Mouse (Mus musculus) cerebellum, adult 18-20 months (tissue): ENCODE results near the gene Rnd1.

Experiments
- DNase-seq, 2 experiments: peaks; one replicate each; pipeline ENCODE4 v3.0.0; 2021

The Rnd1 gene

GRCm38 (mm10) chr15:98635291-98635841 lies 41.9 kb downstream of the Rnd1 start:
- peak; percentile 28 to 40 for DNase-seq

GRCm38 (mm10) chr15:98634541-98635081 lies 42.6 kb downstream of the Rnd1 start:
- DNase-seq: peak; percentile 81 to 86

DNA sequence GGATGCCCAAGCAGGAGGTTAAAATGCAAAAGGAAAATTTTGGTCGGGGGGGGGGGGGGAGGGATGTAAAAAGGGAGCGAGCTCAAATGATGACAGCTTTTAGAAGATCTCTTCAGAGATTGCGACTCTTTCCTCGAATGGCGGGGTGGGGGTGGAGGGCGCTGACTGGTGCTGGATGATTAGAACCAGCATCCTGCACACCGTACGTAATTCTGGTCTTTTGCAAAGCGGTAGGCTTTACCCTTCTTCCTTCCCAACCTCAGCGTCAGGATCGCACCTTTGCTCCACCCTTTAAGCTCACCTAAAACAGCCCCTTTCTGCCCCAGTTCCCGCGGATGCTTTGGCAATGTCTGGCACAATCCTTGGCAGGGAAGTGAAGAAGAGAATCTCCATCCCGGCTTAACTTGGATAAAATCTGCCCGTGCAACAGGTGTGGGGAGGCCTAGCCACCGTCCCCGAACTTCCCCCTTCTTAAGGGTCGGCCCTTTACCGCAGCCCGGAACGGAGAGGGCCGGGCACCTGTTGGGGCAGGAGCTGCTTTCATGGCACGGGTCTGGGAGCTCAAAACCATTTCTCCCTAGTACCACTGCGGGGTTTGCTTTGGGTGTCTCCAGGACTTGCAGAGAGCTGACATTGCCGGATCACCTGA lies 43.3 kb downstream of the Rnd1 start:
- DNase-seq: peak; percentile 29 to 46

DNA sequence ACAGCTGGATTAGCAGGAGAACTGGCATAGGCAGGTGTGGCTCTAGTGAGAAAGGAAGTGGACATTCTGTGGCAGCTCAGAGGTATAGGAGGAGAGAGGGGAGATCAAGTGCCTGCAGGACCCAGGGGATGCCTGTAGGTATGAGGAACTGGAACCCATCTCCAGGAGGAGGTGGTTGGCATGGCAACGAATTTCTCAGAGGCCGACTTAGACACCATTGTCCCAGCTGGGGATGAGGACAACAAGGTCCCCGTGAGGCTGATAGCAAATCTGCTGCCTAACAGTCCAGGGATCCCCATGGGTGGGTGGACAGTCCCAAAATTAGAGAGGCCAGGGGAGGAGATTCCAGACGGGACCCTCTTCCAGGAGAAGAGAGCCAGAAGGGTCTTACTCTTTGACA lies 44.3 kb downstream of the Rnd1 start:
- DNase-seq: no peak

- peak; percentile 55 to 69 for DNase-seq
Observed at GRCm38 (mm10) chr15:98632107-98632744, 45.0 kb downstream of the Rnd1 start.

DNA sequence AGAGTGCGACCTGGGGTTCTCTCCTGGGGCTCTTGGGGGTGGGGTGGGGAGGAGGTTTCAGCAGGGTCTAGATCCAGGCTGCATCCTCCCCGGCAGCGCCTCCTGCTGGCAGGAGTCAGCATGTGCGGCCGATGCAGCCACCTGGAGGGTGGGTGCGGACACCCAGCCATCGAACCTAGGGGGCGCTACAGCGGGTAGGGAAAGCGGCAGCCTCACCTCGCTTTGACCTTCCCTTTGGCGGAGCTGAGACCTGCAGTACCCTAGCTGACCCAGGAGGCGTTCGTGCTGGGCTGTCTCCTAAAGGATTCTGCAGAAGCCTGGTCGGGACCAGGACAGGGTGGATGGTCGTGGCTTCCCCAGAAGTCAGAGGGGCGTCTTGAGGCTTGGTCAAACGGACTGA lies 45.8 kb downstream of the Rnd1 start:
- DNase-seq: peak; percentile 65 to 78

- no peak for DNase-seq
Observed at GRCm38 (mm10) chr15:98630540-98630939, 46.7 kb downstream of the Rnd1 start, which contains the start of gene Cacnb3. Cacnb3 (plus strand) TSS chr15:98630840.

GRCm38 (mm10) chr15:98629464-98629863 lies 47.8 kb downstream of the Rnd1 start:
- DNase-seq: no peak

GRCm38 (mm10) chr15:98628589-98629254 lies 48.5 kb downstream of the Rnd1 start:
- no peak for DNase-seq

DNA sequence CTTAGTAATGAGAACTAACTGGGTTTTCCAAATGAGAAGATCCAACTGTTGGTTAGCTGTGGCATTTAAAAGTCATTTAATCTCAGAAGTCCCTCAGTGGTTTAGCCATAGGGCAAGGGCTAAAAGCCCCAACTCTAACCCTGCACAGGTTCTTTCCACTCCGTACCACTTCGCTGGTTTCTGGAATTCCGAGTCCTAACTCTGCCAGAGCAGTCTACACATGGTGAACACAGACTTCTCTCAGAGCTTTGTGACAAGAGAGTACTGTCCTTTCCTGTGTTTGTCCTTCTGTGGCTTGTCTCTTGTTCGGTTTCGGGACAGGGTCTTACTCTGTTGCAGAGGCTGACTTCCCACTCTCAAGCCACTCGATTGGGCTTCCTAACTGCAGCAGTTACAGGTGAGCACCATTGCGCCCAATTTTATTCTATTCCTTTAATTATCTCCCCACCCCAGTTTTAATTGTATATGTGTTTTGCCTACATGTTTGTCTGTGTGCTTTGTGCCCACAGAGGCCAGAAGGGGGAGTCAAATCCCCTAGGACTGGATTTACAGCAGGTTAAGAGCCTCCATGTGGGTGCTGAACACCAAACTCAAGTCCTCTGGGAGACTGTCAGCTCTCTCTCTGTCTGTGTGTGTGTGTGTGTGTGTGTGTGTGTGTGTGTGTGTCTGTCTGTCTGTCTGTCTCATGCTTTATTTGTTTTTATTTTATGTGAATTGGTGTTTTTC lies 50.6 kb downstream of the Rnd1 start:
- DNase-seq: no peak

GRCm38 (mm10) chr15:98626078-98626477 lies 51.2 kb downstream of the Rnd1 start:
- DNase-seq: no peak

GRCm38 (mm10) chr15:98623361-98623821 lies 53.9 kb downstream of the Rnd1 start:
- no peak for DNase-seq

- no peak for DNase-seq
Observed at GRCm38 (mm10) chr15:98622721-98623120, 54.5 kb downstream of the Rnd1 start.

DNA sequence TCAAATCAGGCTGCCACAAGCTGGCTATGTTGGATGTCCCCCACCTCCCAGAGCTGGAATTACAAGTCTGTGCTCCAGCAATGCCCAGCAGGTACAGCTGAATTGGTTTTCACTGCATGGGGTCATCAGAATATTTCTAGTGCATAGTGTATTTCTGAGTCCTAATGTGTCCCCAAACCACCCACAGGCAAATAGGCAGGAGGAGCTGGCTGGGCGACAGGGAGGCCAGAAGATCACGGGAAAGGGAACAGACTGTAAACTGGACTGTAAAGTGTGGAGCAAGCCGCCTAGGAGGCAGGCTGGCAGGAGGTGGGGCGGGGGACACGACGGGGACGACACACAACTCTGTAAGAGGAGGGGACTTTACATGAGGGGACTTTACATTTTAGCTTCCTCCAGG lies 55.1 kb downstream of the Rnd1 start:
- no peak for DNase-seq

DNA sequence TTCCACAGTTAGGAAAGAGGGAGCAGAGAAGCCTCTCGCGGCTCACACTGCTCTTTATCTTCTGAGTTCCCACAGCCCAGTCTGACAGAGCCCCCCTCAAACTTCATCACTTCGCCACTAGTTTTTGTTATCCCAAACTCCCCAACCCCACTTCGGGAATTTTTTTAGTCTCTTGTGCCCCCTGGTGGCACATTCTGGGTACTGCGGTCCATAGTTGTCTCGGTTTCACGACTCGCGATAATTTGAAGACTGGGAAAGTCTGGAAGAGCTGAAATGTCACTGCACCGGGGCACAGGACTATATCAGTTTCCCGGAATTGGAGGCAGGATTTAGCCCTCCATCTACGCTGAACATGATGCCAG lies 60.1 kb downstream of the Rnd1 start:
- peak; percentile 59 to 84 for DNase-seq

GRCm38 (mm10) chr15:98616362-98617175 lies 60.7 kb downstream of the Rnd1 start:
- DNase-seq: no peak

DNA sequence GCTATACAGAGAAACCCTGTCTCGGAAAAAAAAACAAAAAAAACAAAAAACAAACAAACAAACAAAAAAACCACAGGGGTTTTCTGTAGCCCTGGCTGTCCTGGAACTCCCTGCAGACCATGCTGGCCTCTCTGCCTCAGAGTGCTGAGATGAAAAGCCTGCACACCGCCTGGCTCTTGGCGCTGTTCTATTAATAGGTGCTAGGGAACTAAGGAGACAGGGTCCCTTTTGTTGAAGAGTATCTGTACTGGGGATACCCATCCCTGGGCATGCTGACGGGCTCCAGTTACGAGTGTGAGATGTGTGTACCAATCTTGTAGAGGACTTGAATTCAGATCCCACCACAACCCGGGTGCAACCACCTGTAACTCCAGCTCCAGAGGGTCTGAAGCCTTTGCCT lies 61.5 kb downstream of the Rnd1 start:
- no peak for DNase-seq

DNA sequence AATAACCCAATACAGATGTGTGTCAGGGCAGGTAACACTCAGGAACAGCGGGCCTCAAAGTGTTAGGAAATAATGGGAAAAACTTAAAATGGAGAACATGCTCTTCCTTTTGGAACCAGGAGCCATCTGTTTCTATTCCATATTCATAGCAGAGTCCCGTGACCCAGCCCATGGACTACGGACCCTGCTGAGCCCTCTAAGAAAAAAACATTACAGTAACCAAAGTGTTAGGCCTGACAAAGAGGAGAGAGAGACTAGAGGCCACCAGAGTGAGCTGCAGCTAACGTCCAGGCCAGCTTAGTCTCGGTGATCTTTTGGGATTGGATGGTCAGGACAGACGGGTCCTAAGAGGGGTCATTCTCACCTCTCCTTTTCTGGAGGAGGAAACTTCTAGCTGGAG lies 62.3 kb downstream of the Rnd1 start:
- no peak for DNase-seq

DNA sequence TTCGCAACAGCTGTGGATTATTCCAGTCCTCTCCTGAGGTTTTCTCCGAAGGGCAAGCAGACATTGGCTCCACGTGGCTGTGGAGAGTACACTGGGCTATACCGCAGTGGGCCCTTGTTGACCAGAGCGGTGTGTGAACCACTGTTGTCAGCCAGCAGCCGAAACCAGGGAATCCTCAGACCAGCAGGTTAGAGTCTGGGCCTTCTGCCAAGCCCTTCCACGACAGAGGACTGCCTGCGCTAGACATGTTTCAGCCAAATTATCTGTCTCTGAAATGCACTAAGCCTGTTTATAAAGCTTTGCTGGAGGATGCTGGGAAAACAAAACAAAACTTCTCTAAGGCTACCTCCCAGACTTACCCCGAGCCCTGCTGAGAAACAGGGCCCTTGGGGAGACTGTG lies 62.7 kb downstream of the Rnd1 start:
- peak; percentile 62 to 68 for DNase-seq
